In genomic region chr11:95301772-95302171, GRCm38 (mm10) we compare ENCODE assay signal across 22 mouse cellular contexts. TPM values are rescaled to one million over a fixed set of nuclear protein-coding genes. Genes with fewer than 3 reads are reported as not detected.
"Had no signal": no experiment of that assay in that cellular context is flagged by ENCODE, and none has a peak within 500 bp of the region (broad histone marks: within the 10 kb centered on the region; RNA-seq: fewer than 3 reads in every experiment).

No protein-coding gene starts in this region.

- H3K9ac ChIP-seq: liver, embryonic 12.5 days; liver, embryonic 15.5 days; lung, embryonic 15.5 days; midbrain, embryonic 12.5 days; midbrain, embryonic 15.5 days; neural tube, embryonic 13.5 days had no signal

- ATAC-seq: liver, embryonic 12.5 days; midbrain, embryonic 15.5 days had no signal

- H3K4me2 ChIP-seq: liver, embryonic 12.5 days; liver, embryonic 15.5 days; lung, embryonic 15.5 days; midbrain, embryonic 12.5 days; midbrain, embryonic 15.5 days; neural tube, embryonic 13.5 days had no signal

- H3K9me3 ChIP-seq: liver, embryonic 12.5 days; liver, embryonic 15.5 days; lung, embryonic 15.5 days; megakaryocyte, embryonic 14.5 days; midbrain, embryonic 12.5 days; midbrain, embryonic 15.5 days; neural tube, embryonic 13.5 days had no signal

- H3K4me3 ChIP-seq: layer of hippocampus, adult 2 months; left cerebral cortex, adult 2 months; liver, embryonic 12.5 days; liver, embryonic 15.5 days; lung, embryonic 15.5 days; megakaryocyte, embryonic 14.5 days; midbrain, embryonic 12.5 days; midbrain, embryonic 15.5 days; neural tube, embryonic 13.5 days had no signal

- H3K27ac ChIP-seq: layer of hippocampus, adult 2 months; left cerebral cortex, adult 2 months; liver, embryonic 12.5 days; liver, embryonic 15.5 days; lung, embryonic 15.5 days; midbrain, embryonic 12.5 days; midbrain, embryonic 15.5 days; neural tube, embryonic 13.5 days; stomach, postnatal 0 days had no signal

- H3K4me1 ChIP-seq: lung, embryonic 15.5 days; midbrain, embryonic 12.5 days; midbrain, embryonic 15.5 days; neural tube, embryonic 13.5 days had no signal

- H3K27me3 ChIP-seq: liver, embryonic 12.5 days; liver, embryonic 15.5 days; lung, embryonic 15.5 days; megakaryocyte, embryonic 14.5 days; midbrain, embryonic 12.5 days; midbrain, embryonic 15.5 days; neural tube, embryonic 13.5 days had no signal

- DNase-seq: kidney, adult 11 months; kidney, adult 9 months; kidney, postnatal 14 days; layer of hippocampus, adult 9-11 months; lung, adult 18-20 months; lung, postnatal 10 days; lung, postnatal 36 days; thymus, postnatal 25 days had no signal

RNA-seq across cellular contexts. Expression of gene Tac4, which starts 40.4 kb away (rescaled TPM):
- total RNA-seq: layer of hippocampus, adult 2 months; layer of hippocampus, postnatal 25 days; left cerebral cortex, adult 2 months; left cerebral cortex, postnatal 10 days; left cerebral cortex, postnatal 36 days had no signal
- polyA plus RNA-seq: liver, embryonic 15.5 days; lung, embryonic 15.5 days; midbrain, embryonic 15.5 days; stomach, embryonic 14.5 days had no signal
